Mouse (Mus musculus) cerebellum, adult 9-10 months (tissue): Measurements from ENCODE around the gene Fam117b.
A peak's percentile ranks its signal among the peaks of the same experiment; 100 is the strongest.

Experiments used
- DNase-seq: peaks from one replicate; pipeline ENCODE4 v3.0.0; 2022

Gene Fam117b

DNA sequence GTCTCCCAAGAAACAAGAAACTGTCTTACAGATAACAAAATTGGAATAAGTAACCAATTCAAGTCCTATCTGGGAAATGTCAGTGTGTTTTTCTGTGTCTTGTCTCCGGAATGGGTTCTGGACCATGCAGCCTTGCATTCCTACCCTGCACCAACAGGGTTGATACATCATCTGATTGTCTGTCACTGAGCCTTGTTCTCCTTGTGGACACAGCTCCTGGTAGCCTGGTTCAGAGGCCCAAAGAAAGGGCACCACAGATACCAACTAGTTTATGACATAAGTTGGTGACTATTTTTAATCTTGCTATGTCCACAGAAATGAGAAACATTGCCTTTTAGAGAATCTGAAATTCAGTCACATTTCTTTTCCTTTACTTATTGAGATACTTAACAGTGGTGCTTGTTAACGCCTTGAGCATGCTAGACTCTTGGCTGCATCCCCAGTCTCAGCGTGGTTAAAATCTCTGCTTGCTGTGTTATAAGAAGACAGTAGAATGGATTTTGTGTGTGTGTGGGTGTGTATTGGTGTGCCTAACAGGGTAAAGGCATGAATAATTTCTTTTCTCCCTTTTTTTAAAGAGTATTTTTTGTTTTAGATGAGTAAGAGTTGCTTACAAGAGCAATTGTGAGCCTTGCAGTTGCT is 74.7 kb downstream of the Fam117b start:
- no peak for DNase-seq

DNA sequence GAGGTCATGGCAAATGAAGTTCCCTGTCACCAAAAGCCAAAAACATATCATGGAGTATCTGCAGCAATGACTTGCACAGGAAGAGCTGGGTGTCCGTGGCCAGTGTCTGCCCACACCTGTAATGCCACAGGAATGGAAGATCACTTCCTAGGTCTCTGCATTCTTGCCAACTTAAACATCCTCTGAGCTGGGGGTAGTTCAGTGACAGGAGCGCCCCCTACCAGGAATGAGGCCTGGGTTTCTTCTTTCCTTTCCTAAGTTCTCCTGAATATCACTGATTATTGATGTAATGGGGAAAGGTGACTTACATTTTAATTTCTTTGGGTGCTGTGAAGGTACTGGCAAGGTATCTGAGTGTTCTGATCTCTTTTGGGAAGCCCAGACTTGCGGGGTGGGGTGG is 82.8 kb downstream of the Fam117b start:
- no peak for DNase-seq

DNA sequence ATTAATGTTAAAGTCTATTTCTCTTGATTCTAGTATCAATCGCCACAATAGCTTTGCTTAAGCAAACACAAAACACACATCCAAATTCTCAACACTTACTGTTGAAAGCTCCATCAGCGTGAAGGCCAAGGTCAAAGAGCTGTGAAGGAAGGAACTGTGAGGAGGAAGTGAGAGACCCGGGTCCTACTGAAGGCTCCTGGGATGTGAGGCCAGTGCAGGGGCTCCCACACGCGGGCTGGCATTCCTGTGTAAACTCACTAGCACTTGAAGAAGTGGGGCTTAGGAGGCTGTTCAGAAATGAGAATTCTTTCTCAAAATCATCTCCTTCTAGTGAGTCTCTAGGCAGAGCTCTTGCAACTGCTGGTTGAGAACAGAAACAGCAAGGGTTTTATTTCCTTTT is 84.5 kb downstream of the Fam117b start:
- DNase-seq: no peak

DNA sequence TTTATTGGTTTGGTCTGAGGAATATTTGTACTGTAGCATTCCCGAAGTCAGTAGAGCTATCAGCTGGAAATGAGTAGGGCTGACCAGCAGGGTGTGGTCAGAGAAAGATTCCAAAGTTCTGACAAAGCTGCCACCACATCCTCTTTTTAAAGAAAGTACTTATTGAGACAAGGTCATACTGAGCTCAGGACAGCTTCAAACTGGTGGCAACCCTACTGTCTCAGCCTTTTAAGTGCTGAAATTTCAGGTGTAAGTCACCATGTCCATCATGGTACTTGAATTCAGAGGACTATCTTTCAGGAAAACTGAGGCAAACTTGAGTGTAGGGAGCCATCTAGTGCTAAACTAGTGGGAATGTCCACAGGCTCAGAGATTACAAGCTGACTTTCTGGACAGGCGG is 87.5 kb downstream of the Fam117b start:
- DNase-seq: peak; percentile 22

DNA sequence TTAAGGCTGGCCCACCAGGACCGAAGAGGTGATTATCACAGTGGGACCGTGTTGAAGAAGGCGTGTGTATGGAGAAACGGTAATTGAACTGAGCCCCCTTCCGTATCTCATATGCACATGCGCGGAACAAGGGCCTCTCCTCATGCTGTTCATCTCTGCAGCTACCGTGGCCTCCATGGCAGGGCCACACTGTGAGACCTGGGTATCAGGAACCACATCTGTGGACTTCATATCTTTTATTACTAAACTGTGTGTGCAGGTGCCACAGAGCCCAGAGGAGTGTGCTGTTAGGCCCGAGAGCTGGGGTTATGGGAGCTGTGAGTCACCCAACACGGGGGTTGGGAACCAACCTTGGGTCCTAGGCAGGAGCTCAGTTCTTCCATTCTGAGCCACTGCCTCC is 94.5 kb downstream of the Fam117b start:
- DNase-seq: no peak

DNA sequence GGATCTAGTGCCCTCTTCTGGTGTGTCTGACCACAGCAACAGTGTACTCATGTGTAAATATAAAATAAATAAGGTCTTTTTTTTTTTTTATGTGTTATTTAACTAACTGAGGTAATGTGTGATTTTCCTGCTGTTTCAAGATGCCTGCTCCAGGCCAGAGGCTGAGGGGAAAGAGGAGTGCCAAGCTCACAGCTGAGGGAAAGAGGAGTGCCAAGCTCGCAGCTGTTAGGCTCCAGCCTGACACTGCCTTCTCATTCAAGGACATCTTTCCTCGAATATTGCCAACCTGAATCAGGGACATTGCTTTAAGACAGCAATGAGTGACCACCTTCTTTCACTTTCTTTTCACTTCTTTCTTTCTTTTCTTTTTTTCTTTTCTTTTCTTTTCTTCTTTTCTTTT is 95.9 kb downstream of the Fam117b start:
- no peak for DNase-seq

DNA sequence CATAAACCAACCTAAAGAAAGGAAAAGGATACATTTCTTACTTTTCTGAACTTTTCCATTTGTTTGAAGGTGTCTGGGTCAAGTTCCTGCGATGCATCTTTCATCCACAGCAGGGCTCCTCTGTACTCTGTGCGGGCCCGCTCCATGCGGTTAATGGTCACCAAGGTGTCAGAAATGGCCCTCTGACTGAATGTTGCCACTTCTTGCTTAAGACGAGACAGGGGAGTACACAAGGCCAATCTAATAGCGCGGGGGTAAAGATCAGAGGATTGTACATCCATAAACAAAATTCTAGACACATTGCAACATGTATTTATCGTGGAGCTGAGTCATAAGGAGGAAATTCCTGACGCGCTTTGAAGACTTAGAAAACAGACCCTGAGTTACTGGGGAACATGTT is 101.0 kb downstream of the Fam117b start:
- DNase-seq: no peak

DNA sequence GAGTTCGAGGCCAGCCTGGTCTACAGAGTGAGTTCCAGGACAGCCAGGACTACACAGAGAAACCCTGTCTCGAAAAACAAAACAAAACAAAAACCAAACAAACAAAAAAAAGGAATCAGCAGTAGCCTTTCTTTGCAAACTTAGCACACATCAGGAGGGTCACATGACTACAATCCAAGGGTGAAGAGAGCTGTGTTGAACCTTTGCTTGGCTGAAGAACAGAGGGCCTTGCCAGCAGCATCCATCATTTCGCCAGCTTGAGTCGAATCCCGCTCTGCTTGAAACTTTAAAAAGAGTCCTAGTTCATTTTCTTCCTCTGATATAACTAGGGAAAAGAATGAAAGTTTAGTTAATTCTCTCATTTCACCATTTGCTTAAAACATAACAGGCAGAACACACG is 102.7 kb downstream of the Fam117b start:
- no peak for DNase-seq

DNA sequence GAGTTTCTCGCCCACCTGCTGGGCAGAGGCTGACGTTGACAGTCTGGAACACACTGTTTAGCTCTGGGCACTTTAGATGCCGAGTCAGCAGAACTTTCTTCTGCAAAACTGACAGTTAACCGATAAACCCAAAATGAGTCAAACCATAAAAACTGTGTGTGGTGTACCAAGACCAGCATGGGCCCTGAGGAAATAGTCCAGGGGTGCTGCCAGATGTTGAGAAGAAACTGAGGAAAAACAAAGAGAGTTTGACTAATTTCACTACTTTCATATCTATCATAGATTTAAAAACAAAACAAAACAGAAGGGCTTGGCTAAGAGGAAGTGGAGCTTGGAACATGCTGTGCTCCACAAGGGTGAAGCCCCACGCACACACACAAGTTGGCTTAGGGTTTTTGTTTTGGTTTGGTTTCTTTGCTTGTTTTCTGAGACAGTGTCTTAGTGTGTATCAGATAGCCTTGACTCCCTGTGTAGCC is 103.4 kb downstream of the Fam117b start:
- DNase-seq: no peak

DNA sequence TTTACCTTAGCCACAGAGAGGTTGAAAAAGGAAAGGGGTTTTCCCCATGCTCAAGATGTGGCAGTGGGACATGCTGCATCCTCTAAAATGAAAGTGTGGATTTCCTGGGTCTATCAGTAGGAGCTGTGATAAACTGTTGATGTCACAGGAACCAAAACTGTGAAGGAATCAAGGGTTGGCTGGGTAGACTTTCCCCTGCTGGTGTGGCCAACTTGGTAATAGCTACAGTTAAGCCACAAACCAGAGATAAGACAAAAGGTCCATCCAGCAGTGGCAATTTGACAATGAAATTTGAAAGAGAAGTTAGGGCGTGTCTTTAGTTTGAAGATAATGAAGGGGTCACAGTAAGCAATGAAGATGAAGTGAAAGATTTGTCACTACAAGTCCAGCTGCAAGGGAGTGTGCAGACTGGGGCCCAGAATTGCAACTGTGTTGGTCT is 104.2 kb downstream of the Fam117b start:
- no peak for DNase-seq
